Mouse (Mus musculus) liver, embryonic 14.5 days (tissue): ENCODE data around the gene Rcc1l.

Experiments
- CTCF ChIP-seq: IDR thresholded peaks from 2 replicates; pipeline ENCODE4 v1.5.1; 2016; ENCODE audit warnings: antibody characterized with exemption, low read depth, control low read depth
- EP300 ChIP-seq: IDR thresholded peaks from 2 replicates; pipeline ENCODE4 v1.6.1; 2016; ENCODE audit warnings: antibody characterized with exemption, low read depth

GRCm38 (mm10) chr5:134170167-134170566, 6.4 kb downstream of the Rcc1l start:
- TF ChIP-seq CTCF (no peak), EP300 (no peak)
